Mouse (Mus musculus) macrophage (primary cell): ENCODE data around the gene Cdc45. TPM values are rescaled to one million over a fixed set of nuclear protein-coding genes. Genes with fewer than 3 reads are reported as not detected.

Experiments
- H3K27ac ChIP-seq: fragments of 350-480 bp; formaldehyde crosslinking; 2 replicates; pipeline ENCODE4 v1.9.0; 2021
- H3K36me3 ChIP-seq: fragments of 350-480 bp; formaldehyde crosslinking; 2 replicates; pipeline ENCODE4 v1.9.0; 2021; ENCODE audit errors: inconsistent target
- H3K4me3 ChIP-seq: fragments of 350-480 bp; formaldehyde crosslinking; 2 replicates; pipeline ENCODE4 v1.9.0; 2021; ENCODE audit errors: inconsistent target
- H3K79me2 ChIP-seq: fragments of 350-480 bp; formaldehyde crosslinking; 2 replicates; pipeline ENCODE4 v1.9.0; 2021; ENCODE audit errors: inconsistent target
- WGBS: methylation state at CpG from one replicate; pipeline ENCODE4 v1.1.7; 2026; ENCODE audit warnings: inconsistent platforms; ENCODE audit not compliant: missing documents; 5-methylcytosine and 5-hydroxymethylcytosine counted together
- polyA plus RNA-seq: library from polyadenylated mRNA; stranded (reverse); fragments of 250-400 nt; gene quantifications from 3 replicates; pipeline ENCODE4 v1.2.4, GENCODE M21; 2018; ENCODE audit warnings: inconsistent platforms

Cdc45 gene
- polyA plus RNA-seq, 1 experiment from 2014 or later = 4.9 TPM

GRCm38 (mm10) chr16:18730640-18731039 lies 81.1 kb downstream of the Cdc45 start:
- no peak overlapping the region for H3K4me3 ChIP-seq
- WGBS = 52% methylated on average over 3 of the region's 3 CpGs
- no peaks in the 10 kb centered on the region for H3K79me2 ChIP-seq
- no peak overlapping the region for H3K27ac ChIP-seq
- no peaks in the 10 kb centered on the region for H3K36me3 ChIP-seq

Other genes starting within 250 kb of the Cdc45 start
- not detected in 3 replicates for gene Tbx1, start 221.3 kb downstream of the Cdc45 start, polyA plus RNA-seq
- 0.36 TPM in 1 of 3 replicates, not detected in the others for gene Gp1bb, start 189.6 kb downstream of the Cdc45 start, polyA plus RNA-seq
- not detected in 3 replicates for gene Gm49601, start 185.6 kb downstream of the Cdc45 start, polyA plus RNA-seq
- gene Sept5, start 182.0 kb downstream of the Cdc45 start, polyA plus RNA-seq = 0.33 to 0.36 TPM in 2 of 3 replicates, not detected in the other
- not detected in 3 replicates for gene Cldn5, start 35.1 kb downstream of the Cdc45 start, polyA plus RNA-seq
- 29.8 to 43.1 TPM (median 34.8 TPM) in 3 replicates for gene Ufd1, start 208 bp downstream of the Cdc45 start, polyA plus RNA-seq
- 4.3 to 5.8 TPM (median 5.6 TPM) in 3 replicates for gene 2510002D24Rik, start 24.6 kb upstream of the Cdc45 start, polyA plus RNA-seq
- gene Gm28539, start 24.6 kb upstream of the Cdc45 start, polyA plus RNA-seq = not detected in 3 replicates
- 33.0 to 56.2 TPM (median 43.5 TPM) in 3 replicates for gene Mrpl40, start 64.9 kb upstream of the Cdc45 start, polyA plus RNA-seq
- gene Hira, start 65.0 kb upstream of the Cdc45 start, polyA plus RNA-seq = 20.1 to 22.6 TPM (median 22.2 TPM) in 3 replicates